Mouse (Mus musculus) v-Abl transformed pro-B cells (cell line): ENCODE data around the gene Trpc3.

Experiments used
- in situ Hi-C, 2 experiments: fragments of 400-800 bp; cut with MboI; formaldehyde crosslinking; loops; one replicate each; pipeline ENCODE4 v1.15.1; 2025; ENCODE audit not compliant: unreplicated experiment in 2 of 2

The Trpc3 gene

DNA sequence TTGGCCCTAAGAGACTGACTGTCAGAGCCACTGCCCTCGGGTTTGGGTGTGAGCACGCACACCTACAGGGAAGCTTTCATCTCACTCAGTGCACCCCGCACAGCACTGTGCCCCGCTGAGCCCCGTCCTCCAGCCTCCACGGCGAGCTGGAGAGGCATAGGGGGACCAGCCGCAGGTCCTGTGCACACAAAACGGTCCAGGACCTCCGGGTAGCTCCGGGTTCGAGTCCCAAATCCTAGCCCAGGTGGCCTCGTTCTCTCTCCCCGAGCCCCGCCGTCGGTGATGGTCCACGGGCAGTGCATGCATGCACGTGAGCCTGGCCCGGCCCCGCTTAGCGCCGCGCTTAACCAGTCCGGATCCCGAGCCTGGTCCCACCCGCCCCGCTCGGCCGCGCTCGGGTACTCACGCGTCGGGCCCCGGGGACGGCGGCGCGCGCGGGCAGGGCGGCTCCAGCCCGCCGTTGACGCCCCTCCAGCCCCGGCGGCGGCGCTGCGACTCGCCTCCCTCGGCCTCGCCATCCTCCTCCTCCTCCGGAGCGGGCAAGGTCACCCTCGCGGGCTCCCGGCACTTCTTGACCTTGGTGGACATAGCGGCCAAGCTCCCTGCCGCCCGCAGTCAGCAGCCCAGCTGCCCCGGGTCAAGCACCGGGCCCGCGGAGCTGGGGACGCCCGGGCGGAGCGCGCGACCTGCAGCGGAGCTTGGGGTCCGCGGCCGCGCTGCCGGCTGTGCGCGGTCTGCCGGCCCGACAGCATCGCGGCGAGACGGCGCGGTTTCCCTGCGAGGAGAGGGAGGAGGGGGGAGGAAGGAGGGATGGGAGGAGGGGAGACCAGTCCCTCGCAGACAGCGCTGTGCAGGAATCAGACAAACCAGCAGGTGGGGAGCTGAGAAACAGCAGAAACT lies at the start of gene Trpc3:
Trpc3 (minus strand) TSS at position 776 of the 900 bp plus-strand sequence.
- in situ Hi-C loops = no loop called here

DNA sequence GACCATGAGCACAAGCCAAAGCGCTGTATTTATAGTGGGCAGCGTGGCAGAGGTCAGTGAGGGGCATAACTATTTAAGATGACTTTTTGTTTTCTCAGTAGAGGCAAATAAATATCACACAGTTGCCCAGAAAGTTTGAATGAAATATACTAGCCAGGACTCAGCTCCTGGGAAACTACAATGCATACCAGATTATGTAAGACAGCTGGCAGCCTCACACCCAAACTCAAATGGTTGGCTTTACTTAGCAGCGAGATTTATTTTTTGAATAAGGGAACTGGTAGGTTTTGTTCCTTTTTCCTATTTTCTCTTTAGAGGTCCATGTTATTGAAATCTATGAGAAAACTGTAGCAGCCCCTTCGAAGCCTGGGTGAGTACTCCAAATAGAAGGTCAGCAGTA lies 48.1 kb upstream of the Trpc3 start:
- in situ Hi-C loops = no loop called here

DNA sequence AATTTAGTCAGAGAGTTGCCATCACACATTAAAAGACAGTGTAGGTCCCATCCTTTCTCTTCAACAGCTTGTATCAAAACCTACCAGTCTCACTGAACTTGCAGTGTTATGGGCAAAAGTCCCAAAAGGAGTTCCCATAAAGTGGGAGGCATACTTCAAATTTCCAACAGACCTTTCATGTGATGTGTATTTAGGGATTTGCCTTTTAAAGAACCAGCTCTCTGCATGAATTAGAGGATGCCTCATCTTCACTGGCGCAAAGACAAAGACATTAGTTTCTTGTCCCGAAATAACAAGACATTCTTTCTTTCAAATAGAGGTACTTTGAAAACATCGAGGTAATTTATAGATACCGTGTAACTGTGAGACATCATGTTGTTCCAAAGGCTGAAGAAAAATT lies 43.1 kb upstream of the Trpc3 start:
- in situ Hi-C loops = no loop called here

DNA sequence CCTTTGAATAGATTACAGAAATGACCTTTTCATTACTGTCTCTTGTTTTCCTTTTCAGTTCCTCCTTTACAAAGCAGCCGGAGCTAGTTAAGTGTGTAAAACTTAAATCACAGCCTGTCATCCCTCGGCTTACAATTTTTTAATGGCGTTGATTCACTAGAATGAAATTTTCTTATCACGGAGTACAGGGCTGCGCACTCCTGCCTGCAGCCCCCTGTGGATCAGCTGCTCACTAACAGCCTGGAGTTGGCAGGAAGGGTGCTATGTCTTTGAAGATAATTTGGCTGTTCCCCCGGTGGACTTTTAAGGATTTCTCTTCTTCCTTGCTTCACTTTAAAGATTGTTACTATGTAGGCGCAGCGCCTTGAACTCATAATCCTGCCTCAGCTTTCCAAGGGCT lies 36.6 kb upstream of the Trpc3 start:
- in situ Hi-C loops = no loop called here

DNA sequence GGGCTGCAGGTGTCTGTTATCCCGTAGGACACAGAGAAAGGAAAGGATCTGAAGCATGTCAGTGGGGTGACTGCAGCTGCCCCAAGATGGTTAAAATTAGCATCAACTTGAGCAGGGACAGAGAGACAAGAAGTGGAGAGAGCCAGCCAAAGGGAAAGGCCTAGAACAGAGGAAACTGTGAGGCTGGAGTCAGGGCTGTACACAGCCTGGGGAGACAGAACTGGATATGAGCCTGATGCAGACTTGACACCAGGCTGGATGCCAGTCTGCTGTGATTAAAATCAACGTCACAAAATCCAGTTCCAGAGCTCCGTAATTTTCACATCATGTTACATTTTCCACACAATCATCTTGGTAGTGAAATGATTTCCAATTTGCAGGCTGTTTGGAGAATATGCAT lies 31.9 kb upstream of the Trpc3 start:
- in situ Hi-C loops = no loop called here

DNA sequence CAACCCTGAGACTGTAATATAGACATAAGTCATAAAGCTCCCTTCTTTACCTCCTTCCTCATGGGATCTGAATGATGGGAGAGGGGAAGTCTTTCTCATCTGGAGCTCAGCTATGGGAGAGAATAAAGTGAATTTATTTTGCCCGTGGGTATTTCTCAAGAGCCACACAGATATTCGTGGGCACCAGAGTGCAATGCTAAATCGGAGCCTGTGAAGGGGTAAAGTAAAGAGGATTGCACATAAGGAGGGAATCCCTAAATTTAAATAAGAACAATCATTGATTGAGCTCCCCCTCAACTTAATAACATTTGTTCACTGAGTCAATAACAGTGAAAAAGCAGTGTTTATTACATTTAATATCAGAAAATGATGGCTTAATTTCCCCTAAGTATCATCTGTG lies 19.6 kb upstream of the Trpc3 start:
- in situ Hi-C loops = no loop called here

DNA sequence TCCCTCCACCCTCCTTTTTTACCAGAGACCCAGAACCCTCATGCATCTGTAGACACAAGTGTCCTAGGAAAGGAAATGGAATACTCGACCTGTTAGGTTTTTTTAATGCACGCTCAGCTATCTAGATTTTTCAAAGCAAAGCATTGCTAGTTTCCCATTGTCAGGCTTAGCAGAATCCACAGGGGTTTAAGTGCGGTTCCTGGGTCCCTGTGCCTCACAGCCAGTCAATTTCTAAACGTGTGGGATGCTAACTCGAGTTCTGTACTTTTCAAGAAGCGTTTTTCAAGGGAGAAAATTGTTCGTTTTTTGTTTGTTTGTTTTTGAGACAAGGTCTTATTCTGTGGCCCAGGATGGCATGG lies 304 bp upstream of the Trpc3 start:
- in situ Hi-C loops = no loop called here

DNA sequence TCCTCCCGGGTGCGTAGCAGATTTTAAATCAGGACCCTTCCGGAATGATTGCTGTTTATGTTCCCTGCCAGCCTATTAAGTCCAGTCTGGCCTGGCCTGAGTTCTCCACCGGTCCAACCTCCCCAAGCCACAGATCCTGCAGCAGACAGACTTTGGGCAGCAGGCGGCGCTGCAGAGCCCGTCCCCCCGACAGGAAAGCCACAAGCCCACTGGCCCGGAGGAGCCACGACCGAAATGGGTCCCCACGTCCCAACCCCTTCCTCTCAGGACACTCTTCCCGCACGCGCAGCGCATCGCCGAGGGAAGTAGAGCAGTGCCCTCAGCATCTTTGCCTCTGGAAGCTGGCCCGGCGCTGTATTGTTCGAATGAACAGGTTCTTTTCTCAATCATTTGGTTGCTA lies 1.1 kb downstream of the Trpc3 start:
- in situ Hi-C loops = no loop called here

DNA sequence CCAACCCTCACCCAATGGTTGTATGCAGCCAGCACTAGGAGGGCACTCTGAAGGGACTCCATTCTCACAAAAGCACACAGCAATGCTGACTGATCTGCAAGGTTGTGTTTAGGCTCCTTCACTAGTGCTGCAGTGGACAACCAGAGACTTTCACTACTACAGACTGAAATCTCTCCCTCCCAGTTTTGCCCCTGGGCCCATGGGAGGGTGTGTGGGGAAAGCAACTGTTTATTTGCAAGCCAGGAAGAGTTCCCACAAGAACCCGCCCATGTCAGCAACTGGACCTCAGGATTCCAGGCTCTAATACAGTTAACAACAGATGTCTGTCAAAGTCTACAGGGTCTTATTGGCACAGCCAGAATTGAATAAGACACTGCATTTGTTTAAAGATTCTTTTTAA lies 14.1 kb downstream of the Trpc3 start:
- in situ Hi-C loops = no loop called here

DNA sequence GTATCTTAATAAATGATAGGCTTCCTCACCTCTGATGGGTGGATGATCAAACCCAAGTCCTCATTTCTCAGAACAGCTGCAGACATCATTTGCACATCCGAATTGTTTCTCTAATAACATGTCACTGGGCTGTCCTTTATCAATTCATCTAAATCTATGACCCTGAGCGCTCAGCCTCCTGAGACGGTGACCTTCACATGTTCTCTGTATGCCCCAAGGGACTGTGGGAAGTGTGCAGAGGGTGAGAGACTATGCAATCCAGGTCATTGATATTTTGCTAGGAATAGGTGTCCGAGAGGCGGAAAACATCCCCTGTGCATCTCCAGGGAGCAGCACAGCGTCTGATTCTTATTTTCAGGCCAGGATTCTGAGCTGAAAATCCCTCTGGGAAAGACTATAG lies 22.2 kb downstream of the Trpc3 start:
- in situ Hi-C loops = no loop called here

DNA sequence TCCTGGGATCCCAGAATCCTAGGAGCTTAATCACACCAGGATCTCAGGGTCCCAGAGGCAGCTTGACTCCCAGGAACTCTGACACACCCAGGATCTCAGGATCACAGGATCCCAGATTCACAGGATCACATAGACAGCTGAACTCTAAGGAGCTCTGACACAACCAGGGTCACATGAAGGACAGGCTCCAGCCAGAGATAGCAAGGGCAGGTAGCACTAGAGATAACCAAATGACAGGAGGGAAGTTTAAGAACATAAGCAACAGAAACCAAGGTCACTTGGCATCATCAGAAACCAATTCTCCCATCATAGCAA lies 44.8 kb downstream of the Trpc3 start:
- in situ Hi-C loops = loop anchor here (25.0 kb wide), 3 partner anchors 417 to 1592 kb away; partner anchors contain the start of genes Nudt6 (in 2 of the 2), Spata5 (in 2 of the 2) and Adad1 (in 1 of the 2)

DNA sequence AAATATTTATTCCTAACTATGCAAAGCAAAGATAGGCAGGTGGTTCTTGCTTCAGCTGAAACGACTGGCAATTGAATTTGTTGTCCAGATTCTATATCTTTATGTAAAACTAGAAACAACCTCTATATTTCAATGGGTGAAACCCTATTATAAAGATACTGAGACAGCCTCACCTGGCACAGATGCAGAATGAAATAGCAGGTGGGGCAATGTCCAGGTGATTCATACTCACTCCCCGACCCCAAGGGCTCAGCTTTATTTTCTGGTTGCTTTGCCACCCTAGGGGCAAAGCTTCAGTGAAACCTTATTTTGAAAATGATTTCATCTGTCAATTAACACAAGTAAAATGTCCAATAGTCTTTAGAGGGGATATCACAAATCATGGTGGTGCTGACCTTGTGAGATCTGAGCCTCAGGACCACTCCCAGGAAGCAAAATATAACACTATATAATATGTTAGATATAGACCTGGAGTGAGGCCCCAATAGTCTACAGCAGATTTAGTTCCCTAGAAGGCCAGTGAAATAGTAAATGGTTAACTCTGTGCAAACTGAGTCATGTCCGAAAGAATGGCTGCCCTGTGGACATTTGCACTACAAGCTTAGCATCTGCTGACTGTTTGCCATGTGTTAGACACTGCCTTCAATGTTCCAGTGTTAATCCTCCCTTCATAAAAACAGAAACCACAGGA lies 45.3 kb downstream of the Trpc3 start:
- in situ Hi-C loops = loop anchor here (5.0 to 25.0 kb wide), 4 partner anchors 418 to 1593 kb away; partner anchors contain the start of genes Nudt6 (in 2 of the 2), Spata5 (in 2 of the 2) and Adad1 (in 1 of the 2)

DNA sequence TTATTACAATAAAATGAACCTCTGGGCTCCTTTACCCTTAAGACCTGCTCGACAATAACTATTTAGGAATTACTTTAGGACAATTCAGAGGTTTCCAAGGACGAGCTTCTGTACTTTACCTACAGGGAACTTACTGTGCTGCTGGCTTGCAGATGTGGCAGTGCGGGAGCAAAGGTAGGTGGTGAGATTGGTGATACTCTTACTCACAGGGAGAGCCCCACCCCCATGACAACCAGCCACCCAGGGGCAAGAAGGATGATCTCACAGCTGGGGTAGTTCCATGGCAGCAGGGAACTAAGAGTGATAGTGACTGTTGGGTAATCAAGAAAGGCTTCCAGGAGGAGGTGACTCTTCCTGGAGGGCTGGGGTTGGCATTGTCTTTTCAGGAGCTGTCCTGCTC lies 46.6 kb downstream of the Trpc3 start:
- in situ Hi-C loops = loop anchor here (5.0 to 25.0 kb wide), 4 partner anchors 419 to 1594 kb away; partner anchors contain the start of genes Nudt6 (in 2 of the 2), Spata5 (in 2 of the 2) and Adad1 (in 1 of the 2)

DNA sequence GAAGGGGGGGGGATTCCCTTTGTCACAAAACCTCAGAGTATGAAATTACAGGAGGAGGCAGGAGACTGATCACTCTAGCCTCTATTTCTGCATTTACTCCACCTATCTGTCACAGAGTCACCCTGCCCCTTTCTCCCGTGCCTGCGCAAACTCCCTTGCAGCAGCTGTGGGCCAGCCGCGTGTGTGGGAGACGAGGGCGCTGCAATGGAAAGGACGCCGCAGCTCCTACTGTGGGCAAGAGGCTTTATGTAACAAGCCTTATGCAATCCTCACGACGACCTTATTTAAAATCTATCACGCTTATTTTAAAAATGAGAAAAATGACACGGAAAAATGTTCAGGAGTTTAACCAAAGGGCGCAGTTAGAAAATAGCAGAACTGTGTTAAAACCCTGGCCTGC lies 47.2 kb downstream of the Trpc3 start:
- in situ Hi-C loops = loop anchor here (5.0 to 25.0 kb wide), 4 partner anchors 420 to 1595 kb away; partner anchors contain the start of genes Nudt6 (in 2 of the 2), Spata5 (in 2 of the 2) and Adad1 (in 1 of the 2)

DNA sequence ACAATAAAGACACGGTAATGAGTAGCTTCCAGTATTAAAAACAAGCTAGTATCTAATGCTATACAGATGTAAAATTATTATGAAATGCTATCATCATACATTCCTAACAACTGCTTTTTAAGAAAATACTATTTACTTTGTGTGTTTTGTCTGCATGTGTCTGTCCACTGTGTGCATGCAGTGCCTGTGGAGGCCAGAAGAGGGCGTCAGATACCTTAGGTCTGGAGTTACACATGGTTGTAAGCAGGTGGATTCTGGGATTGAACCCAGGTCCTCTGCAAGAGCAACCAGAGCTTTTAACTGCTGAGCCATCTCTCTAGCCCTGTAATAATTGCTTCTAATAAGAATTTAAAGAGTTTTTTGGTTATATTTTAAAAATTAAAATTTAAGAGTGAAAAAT lies 49.2 kb downstream of the Trpc3 start:
- in situ Hi-C loops = loop anchor here (5.0 to 25.0 kb wide), 4 partner anchors 422 to 1597 kb away; partner anchors contain the start of genes Nudt6 (in 2 of the 2), Spata5 (in 2 of the 2) and Adad1 (in 1 of the 2)

DNA sequence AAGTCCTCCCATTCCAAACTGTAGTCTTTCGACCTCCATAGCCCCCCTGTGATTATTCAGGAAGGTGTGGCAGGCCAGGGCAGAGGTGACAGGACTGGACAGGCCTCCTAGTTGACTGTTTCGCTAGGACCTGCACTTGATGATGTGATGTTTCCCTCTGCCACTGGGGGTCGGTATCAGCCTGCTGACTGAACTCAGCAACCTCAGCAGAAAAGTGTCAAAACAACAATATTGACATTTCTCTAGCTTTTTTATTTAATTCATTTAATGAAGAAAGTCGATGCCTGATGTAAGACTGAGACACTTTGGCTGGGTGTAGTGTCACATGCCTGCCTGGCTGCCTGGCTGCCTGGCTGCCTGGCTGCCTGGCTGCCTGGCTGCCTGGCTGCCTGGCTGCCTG lies 54.5 kb downstream of the Trpc3 start:
- in situ Hi-C loops = loop anchor here (5.0 to 25.0 kb wide), 4 partner anchors 427 to 1602 kb away; partner anchors contain the start of genes Nudt6 (in 2 of the 2), Spata5 (in 2 of the 2) and Adad1 (in 1 of the 2)

DNA sequence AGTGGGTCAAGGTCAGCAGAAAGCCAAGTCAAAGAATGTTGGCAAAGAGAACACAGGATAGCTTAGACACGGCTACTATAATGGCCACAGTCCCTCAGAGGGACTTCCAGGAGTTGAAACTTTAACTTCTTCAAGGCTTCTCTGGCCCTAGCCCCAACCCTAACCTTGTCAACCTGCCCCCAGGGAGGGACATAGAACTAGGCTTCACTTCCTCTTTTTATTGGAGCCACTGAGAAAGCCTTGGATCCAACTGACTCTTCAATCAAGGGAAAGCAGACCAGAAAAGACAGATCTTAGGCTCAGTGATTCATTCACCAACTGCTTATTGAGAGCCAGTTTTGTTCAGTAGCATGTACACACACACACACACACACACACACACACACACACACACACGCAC lies 63.2 kb downstream of the Trpc3 start:
- in situ Hi-C loops = loop anchor here (25.0 kb wide), 3 partner anchors 435 to 1610 kb away; partner anchors contain the start of genes Nudt6 (in 2 of the 2), Spata5 (in 2 of the 2) and Adad1 (in 1 of the 2)

DNA sequence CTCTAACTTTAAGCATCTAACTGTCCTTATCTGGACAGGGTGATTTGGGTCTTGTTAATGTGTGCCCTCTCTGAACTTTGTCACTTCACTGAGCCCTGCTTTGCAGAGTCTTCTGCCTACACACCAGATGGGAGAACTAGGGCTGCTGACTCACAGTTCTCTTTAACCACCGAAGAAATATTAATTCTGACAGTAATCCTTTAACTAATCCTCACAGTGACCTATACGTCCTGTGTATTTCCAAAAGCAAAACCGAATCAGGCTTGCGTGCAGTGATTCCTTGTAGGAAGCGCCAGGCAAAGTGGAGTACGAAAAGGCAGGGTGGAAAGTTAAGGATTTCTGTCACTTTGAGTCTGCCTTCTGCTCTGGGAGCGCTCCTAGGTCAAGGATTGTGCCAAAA lies 71.8 kb downstream of the Trpc3 start:
- in situ Hi-C loops = no loop called here

DNA sequence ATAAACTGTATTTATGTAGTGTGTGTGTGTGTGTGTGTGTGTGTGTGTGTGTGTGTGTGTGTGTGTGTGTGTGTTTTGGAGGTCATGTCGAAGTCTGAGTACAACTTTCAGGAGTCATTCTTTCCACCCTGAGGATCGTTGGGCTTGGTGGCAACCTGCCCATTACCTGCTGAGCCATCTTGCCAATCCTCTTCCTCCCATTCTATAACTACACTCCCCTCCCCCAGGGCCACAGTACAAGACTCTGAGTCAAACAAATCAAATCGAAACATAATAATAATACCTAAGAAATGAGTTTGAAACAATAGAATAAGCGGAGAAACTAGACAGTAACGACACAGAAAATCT lies 76.1 kb downstream of the Trpc3 start:
- in situ Hi-C loops = no loop called here

DNA sequence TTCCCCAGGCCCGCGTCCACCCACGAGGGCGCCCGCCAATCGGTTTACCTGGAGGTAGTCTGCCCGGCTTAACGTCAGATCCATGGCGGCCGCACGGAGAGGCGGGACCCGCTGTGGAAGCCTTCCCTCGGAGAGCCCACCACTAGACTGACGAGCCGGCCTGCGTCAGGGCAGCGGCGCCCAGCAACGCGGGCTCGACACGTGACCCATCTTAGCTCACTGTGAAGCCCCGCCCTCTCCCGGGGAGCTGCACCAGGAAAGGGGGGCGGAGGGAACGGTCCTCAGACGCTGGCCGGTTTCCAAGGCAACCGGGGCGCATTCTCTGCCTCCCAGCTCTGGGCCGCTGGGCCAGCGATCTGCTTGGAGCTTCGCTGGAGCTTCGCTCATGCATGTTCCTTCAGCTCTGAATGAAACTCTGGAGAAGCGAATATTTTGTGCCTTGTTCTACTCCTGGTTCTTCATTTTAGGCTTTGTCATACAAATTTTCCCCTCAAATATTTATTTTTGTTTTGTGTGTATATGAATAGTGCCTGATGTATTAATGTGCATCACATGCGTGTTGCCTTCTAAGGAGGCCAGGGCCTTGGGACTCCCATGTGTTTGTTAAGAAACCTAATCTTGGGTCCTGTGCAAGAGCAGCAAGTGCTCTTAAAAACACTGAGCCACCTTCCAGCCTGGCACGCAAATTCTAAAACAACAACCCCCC lies 76.6 kb downstream of the Trpc3 start, which contains the start of gene Bbs7:
Bbs7 (minus strand) TSS at position 276 of the 706 bp plus-strand sequence.
- in situ Hi-C loops = no loop called here

DNA sequence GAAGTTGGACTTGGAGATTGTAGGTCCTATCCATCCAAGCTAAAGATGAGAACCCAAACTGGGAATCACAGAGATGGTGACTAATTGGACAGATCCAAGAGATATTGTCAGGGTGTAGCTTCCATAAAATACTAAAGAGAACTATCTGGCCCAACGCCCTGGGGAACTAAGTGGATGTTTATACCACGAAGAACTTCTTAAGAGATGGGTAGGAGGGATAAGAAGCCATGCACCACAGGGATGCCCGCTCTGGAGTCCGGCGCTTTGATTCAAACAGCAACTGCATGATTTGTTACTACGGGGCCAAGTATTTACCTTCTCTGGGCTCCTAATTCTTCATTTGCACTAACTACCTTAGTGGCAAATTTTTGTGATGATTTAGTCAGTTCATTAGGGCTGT lies 77.3 kb downstream of the Trpc3 start:
- in situ Hi-C loops = no loop called here
